In genomic region chr3:40483221-40483654, GRCm38 (mm10) we compare ENCODE assay signal across 11 mouse cellular contexts. TPM values are rescaled to one million over a fixed set of nuclear protein-coding genes. Genes with fewer than 3 reads are reported as not detected.
DNase-seq lines count a peak whose midpoint lies in the region; ATAC-seq and TF ChIP-seq lines count a peak whose summit lies in the region.
"Had no signal": no experiment of that assay in that cellular context is flagged by ENCODE, and none has a peak within 500 bp of the region (broad histone marks: within the 10 kb centered on the region; RNA-seq: fewer than 3 reads in every experiment).

No protein-coding gene starts in this region.

- H3K4me2 ChIP-seq in heart, postnatal 0 days (ENCODE audit: low read depth, low read length), result 0 out of 2 replicates have a peak overlapping the region, but pooled peaks have one; percentile 12
- H3K4me2 ChIP-seq: midbrain, embryonic 11.5 days had no signal

- no peaks in the 10 kb centered on the region; the same call in 1 of the 2 replicates for H3K4me1 ChIP-seq in heart, postnatal 0 days (ENCODE audit: control insufficient read depth, insufficient read depth)
- no peaks in the 10 kb centered on the region for H3K4me1 ChIP-seq in brown adipose tissue, adult 24 weeks (ENCODE audit: control insufficient read depth, insufficient read depth, insufficient read length, low read length)
- H3K4me1 ChIP-seq in limb, embryonic 10.5 days, result peaks cover 32% of the 10 kb centered on the region

- no peak overlapping the region for H3K4me3 ChIP-seq in heart, postnatal 0 days (ENCODE audit: low read depth, low read length)
- 0 out of 2 replicates have a peak overlapping the region, but pooled peaks have one; percentile 30 for H3K4me3 ChIP-seq in brown adipose tissue, adult 24 weeks (ENCODE audit: insufficient read depth, low read depth, low read length)
- peak overlapping the region; percentile 39 for H3K4me3 ChIP-seq in limb, embryonic 10.5 days

- no peak for ATAC-seq in heart, postnatal 0 days (ENCODE audit: insufficient read depth, low read depth)

- H3K9ac ChIP-seq in heart, postnatal 0 days (replicated peaks; ENCODE audit: low read depth, low read length), result no peak overlapping the region
- H3K9ac ChIP-seq: liver, embryonic 14.5 days had no signal

- no peaks in the 10 kb centered on the region for H3K9me3 ChIP-seq in heart, postnatal 0 days (replicated peaks; ENCODE audit: control insufficient read depth, low read length)
- no peaks in the 10 kb centered on the region for H3K9me3 ChIP-seq in limb, embryonic 10.5 days (replicated peaks)

- no peak for TF ChIP-seq EP300 in heart, postnatal 0 days (IDR thresholded peaks at IDR 0.05; ENCODE audit: low read depth)

- no peak for DNase-seq in heart, postnatal 0 days (ENCODE audit: low spot score)
- no peak for DNase-seq in heart, postnatal 14 days
- DNase-seq in embryo, embryonic 11.5 days (ENCODE audit: low read depth, low spot score), result peak; percentile 37
- peak; percentile 71 for DNase-seq in limb, embryonic 10.5 days (ENCODE audit: low spot score)
- no peak for DNase-seq in adrenal gland, postnatal 4 days (ENCODE audit: low spot score in 2 of 2)
- DNase-seq in left cerebral cortex, postnatal 25 days (ENCODE audit: low spot score in 2 of 2), result no peak
- DNase-seq: cerebellum, adult 8-10 months had no signal

- no peak overlapping the region for H3K27ac ChIP-seq in heart, postnatal 0 days (ENCODE audit: low read depth)
- no peak overlapping the region for H3K27ac ChIP-seq in brown adipose tissue, adult 24 weeks (replicated peaks; ENCODE audit: low read depth, low read length)
- H3K27ac ChIP-seq in limb, embryonic 10.5 days, result peak overlapping the region; percentile 53; the same call in 1 of the 2 replicates
- H3K27ac ChIP-seq: liver, embryonic 14.5 days had no signal

- no peaks in the 10 kb centered on the region for H3K36me3 ChIP-seq in heart, postnatal 0 days (replicated peaks; ENCODE audit: control insufficient read depth, insufficient read depth, low read length)
- no peaks in the 10 kb centered on the region for H3K36me3 ChIP-seq in limb, embryonic 10.5 days

- no peaks in the 10 kb centered on the region for H3K27me3 ChIP-seq in heart, postnatal 0 days (ENCODE audit: control insufficient read depth, insufficient read depth, low read length)
- no peaks in the 10 kb centered on the region for H3K27me3 ChIP-seq in limb, embryonic 10.5 days (ENCODE audit: low read depth, poor library complexity, severe bottlenecking)
- H3K27me3 ChIP-seq: CH12.LX had no signal

- TF ChIP-seq CTCF in heart, postnatal 0 days (IDR thresholded peaks at IDR 0.05; ENCODE audit: low read depth), result no peak

- WGBS in heart, postnatal 0 days, result 58% methylated on average over 10 of the region's 10 CpGs
- WGBS in limb, embryonic 10.5 days, result 14% methylated on average over 10 of the region's 10 CpGs

- intact Hi-C loops in heart, postnatal 14 days (cut with DNase I), result no loop called here
- intact Hi-C loops in left cerebral cortex, postnatal 25 days (cut with DNase I), result no loop called here

RNA-seq across cellular contexts. Expression of gene Intu, which starts 47.8 kb away (rescaled TPM):
- 5.8 and 11.4 TPM in 2 replicates for total RNA-seq in heart, postnatal 0 days (2014; rRNA removed; ENCODE audit: low replicate concordance)
- 2.7 TPM in 2 replicates for polyA plus RNA-seq in heart, postnatal 0 days (2015; fragmentation: Nextera tagmentation; extraction: Ambion mirVana)
- total RNA-seq in heart, postnatal 14 days (2021), result 10 to 100 TPM; 11.9 to 12.4 TPM
- 0.71 and 1.0 TPM in 2 replicates for polyA plus RNA-seq in brown adipose tissue, adult 24 weeks (2012; ENCODE audit: insufficient read depth, insufficient read length, missing spikeins)
- polyA plus RNA-seq in limb, embryonic 10.5 days (2016; fragmentation: Nextera tagmentation; extraction: Ambion mirVana), result 4.0 and 4.9 TPM in 2 replicates
- total RNA-seq in adrenal gland, postnatal 4 days (2021), result 1 to 10 TPM; 3.1 to 3.5 TPM
- total RNA-seq in left cerebral cortex, postnatal 25 days (2021), result 1 to 10 TPM; 6.6 to 6.7 TPM
- total RNA-seq: CH12.LX had no signal

Comparison
In these comparisons a context has a peak if more than half of its experiments do, and no peak if none do; other contexts are left out.
1. DNase-seq: peak in embryo, embryonic 11.5 days (single experiment) and limb, embryonic 10.5 days (single experiment); none in heart, postnatal 0 days (single experiment), heart, postnatal 14 days (0 of 2), adrenal gland, postnatal 4 days (0 of 2) and left cerebral cortex, postnatal 25 days (0 of 2).